22 mouse cellular contexts compared by ENCODE assay signal in the genomic region with DNA sequence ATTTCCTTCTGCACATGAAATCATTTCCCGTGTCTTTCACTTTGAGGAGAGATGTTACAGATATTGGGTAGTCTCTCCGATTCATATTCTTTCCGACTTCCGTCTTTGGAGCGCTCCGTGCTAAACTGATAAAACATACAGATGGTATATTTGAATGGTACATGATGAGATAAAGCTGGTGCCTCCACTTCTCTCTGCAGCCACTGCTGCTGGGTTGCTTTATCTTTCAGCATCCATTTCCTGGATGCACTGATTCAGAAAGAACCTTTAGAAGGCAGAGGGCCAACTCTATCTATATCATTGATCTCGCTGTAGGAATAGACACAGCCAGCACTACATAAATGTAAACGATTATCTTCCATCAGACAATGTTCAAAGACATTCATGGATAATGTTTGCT. TPM values are rescaled to one million over a fixed set of nuclear protein-coding genes. Genes with fewer than 3 reads are reported as not detected.
DNase-seq lines count a peak whose midpoint lies in the region; ATAC-seq and TF ChIP-seq lines count a peak whose summit lies in the region.
"Had no signal": no experiment of that assay in that cellular context is flagged by ENCODE, and none has a peak within 500 bp of the region (broad histone marks: within the 10 kb centered on the region; RNA-seq: fewer than 3 reads in every experiment).

No protein-coding gene starts in this region.

- no peak overlapping the region for H3K27ac ChIP-seq in MEL (ENCODE audit: control insufficient read depth, low read depth, low read length)

- TF ChIP-seq EP300 in MEL (IDR thresholded peaks at IDR 0.05; ENCODE audit: low read depth in 1 of 2, low read length in 2 of 2), result peak; percentile 59 to 78

- no peak for TF ChIP-seq RAD21 in MEL (IDR thresholded peaks at IDR 0.05; ENCODE audit: low read depth, low read length)

- H3K79me2 ChIP-seq in MEL (ENCODE audit: control insufficient read depth, insufficient read depth, low read length, poor library complexity), result no peaks in the 10 kb centered on the region

- no peak for TF ChIP-seq POLR2A in MEL (IDR thresholded peaks at IDR 0.05; ENCODE audit: control insufficient read depth in 1 of 2, insufficient read depth in 1 of 2, low read depth in 1 of 2, low read length in 2 of 2, poor library complexity in 1 of 2)

- H3K9me3 ChIP-seq in G1E (replicated peaks), result no peaks in the 10 kb centered on the region
- H3K9me3 ChIP-seq in MEL (replicated peaks; ENCODE audit: insufficient read depth, low read length), result no peaks in the 10 kb centered on the region

- H3K27me3 ChIP-seq in G1E (ENCODE audit: insufficient read depth, low read length), result no peaks in the 10 kb centered on the region
- no peaks in the 10 kb centered on the region for H3K27me3 ChIP-seq in MEL (ENCODE audit: control insufficient read depth in 1 of 2, insufficient read depth in 2 of 2, low read length in 2 of 2)
- H3K27me3 ChIP-seq: CH12.LX, Patski had no signal

- TF ChIP-seq CTCF in G1E (IDR thresholded peaks at IDR 0.05; ENCODE audit: low read depth, low read length) (no peak), MEL (IDR thresholded peaks at IDR 0.05 in 2 of 3, conservative IDR thresholded peaks at IDR 0.05 in 1 of 3; ENCODE audit: control insufficient read depth in 1 of 3, insufficient read depth in 1 of 3, low read depth in 2 of 3, low read length in 3 of 3, poor library complexity in 1 of 3, severe bottlenecking in 1 of 3) (no peak)

- H3K4me3 ChIP-seq in G1E (ENCODE audit: low read depth, low read length) (no peak overlapping the region), MEL (ENCODE audit: control insufficient read depth in 1 of 2, insufficient read depth in 1 of 2, low read depth in 2 of 2, low read length in 2 of 2) (no peak overlapping the region)

- no peak for DNase-seq in frontal cortex, postnatal 14 days (ENCODE audit: low spot score in 2 of 2)
- no peak for DNase-seq in G1E (ENCODE audit: low spot score)
- peak; percentile 52 for DNase-seq in MEL (ENCODE audit: low read depth, low spot score)
- DNase-seq in spleen, postnatal 36 days (ENCODE audit: low spot score in 2 of 2), result no peak
- no peak for DNase-seq in heart, adult 11 months
- DNase-seq: adrenal gland, adult 2 months; adrenal gland, adult 8-10 months; adrenal gland, postnatal 10 days; adrenal gland, postnatal 14 days; adrenal gland, postnatal 25 days; adrenal gland, postnatal 36 days; B cell, adult 2 months; cerebellum, adult 11 months; cerebellum, adult 11-12 months; cerebellum, adult 18-20 months; cerebellum, adult 2 months; cerebellum, adult 8-10 months had no signal

- H3K9ac ChIP-seq in MEL (ENCODE audit: control insufficient read depth, low read depth, low read length, poor library complexity, severe bottlenecking), result no peak overlapping the region

- H3K36me3 ChIP-seq in G1E (replicated peaks) (no peaks in the 10 kb centered on the region), MEL (ENCODE audit: control insufficient read depth in 1 of 2, insufficient read depth in 2 of 2, low read length in 2 of 2) (peaks cover 0 to 7% of the 10 kb centered on the region in 2 experiments; a peak in 2 of 4 replicates)

- no peaks in the 10 kb centered on the region for H3K4me1 ChIP-seq in G1E (ENCODE audit: insufficient read depth, low read depth, low read length)
- peaks cover 0 to 3% of the 10 kb centered on the region in 2 experiments; a peak in 1 of 4 replicates for H3K4me1 ChIP-seq in MEL (ENCODE audit: control insufficient read depth in 1 of 2, insufficient read depth in 2 of 2, low read length in 2 of 2)

- peak; percentile 44; the same call in 1 of the 2 replicates for ATAC-seq in frontal cortex, adult (ENCODE audit: low TSS enrichment)
- ATAC-seq in G1E (ENCODE audit: extremely low read depth, insufficient number of reproducible peaks, low FRiP score, poor library complexity, severe bottlenecking), result peak; percentile 62
- ATAC-seq: activated CD4-positive, CD25-positive, alpha-beta regulatory T cell, adult 4 months; CD4-positive, CD25-positive, alpha-beta regulatory T cell, adult 4 months; Patski had no signal

TF ChIP-seq in MEL, 35 proteins besides CTCF, POLR2A, EP300 and RAD21:
- peak; percentile 74 for TF ChIP-seq ETS1 (IDR thresholded peaks at IDR 0.05; ENCODE audit: low read depth, low read length)
- peak; percentile 40; the same call in 1 of the 2 replicates for TF ChIP-seq ELF1 (IDR thresholded peaks at IDR 0.05; ENCODE audit: low read depth, low read length)
- peak; percentile 86 for TF ChIP-seq GATA1 (IDR thresholded peaks at IDR 0.05; ENCODE audit: low read depth, low read length)
- TF ChIP-seq JUND (IDR thresholded peaks at IDR 0.05; ENCODE audit: low read depth, low read length), result no peak
- peak; percentile 86 for TF ChIP-seq TCF12 (IDR thresholded peaks at IDR 0.05; ENCODE audit: low read depth, low read length)
- TF ChIP-seq RCOR1 (IDR thresholded peaks at IDR 0.05; ENCODE audit: low read depth, low read length), result peak; percentile 97
- TF ChIP-seq MAFK (IDR thresholded peaks at IDR 0.05; ENCODE audit: borderline replicate concordance, low read depth, low read length), result no peak

RNA-seq across cellular contexts. Expression of gene Slc7a11, which starts 12.6 kb away (rescaled TPM):
- total RNA-seq in G1E (2014; fragmentation: Nextera tagmentation) (0.38 and 0.44 TPM in 2 replicates), G1E (2017) (0.87 and 0.98 TPM in 2 replicates), MEL (2012; rRNA removed) (0.69 and 7.0 TPM in 2 replicates)
- polyA plus RNA-seq in G1E (2012) (0.03 and 0.04 TPM in 2 replicates), MEL (2012; ENCODE audit: insufficient read depth in 1 of 2, insufficient read length in 2 of 2, low read depth in 1 of 2, low replicate concordance in 2 of 2, missing spikeins in 1 of 2) (1 to 10 TPM in 1 of 2 experiments, not detected in 1; 3.3 TPM)
